Mouse (Mus musculus): ENCODE measurements around the gene Evc.

The Evc gene

DNA sequence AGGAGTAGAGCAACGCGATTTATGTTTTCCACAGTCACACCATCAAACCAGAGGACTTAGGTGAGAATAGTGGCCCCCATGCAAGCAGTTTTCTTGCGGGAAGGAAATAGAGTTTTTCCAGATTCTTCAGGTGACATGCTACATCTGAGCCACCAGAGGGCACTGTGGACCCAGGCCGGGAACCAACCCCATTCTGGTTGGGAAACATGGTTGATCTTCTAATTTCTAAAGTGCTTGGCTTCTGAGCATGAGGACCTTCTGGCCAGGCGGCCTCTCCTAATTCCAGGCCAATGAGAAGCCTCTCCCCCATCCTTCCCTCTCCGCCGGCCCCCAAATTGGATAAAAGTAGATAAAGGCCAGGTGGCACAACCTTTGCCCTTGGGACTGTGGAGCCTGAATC lies 38.3 kb downstream of the Evc start:
- DNase-seq = peak; percentile 8

DNA sequence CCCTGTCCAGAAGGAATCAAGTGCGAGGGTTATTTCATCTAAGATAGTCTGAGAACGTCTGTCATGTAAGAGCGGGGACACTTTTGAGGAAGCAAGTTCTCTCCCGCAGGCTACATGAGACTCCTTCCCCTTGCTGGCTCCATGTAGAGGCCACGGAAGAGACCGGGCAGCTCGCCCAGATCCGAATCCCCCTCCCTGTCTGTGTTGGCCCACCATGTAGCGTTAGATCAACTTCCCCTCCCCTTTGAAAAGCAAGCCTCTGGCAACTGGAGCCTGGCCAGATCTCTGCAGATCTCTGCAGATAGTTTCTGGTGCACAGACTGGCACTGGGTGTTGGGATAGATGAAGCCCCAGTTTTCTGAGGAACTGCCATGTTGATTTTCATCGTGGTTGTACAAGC lies 40.0 kb downstream of the Evc start:
- no peak for DNase-seq

- DNase-seq = no peak
Observed at GRCm38 (mm10) chr5:37290983-37291382, 45.7 kb downstream of the Evc start.

DNA sequence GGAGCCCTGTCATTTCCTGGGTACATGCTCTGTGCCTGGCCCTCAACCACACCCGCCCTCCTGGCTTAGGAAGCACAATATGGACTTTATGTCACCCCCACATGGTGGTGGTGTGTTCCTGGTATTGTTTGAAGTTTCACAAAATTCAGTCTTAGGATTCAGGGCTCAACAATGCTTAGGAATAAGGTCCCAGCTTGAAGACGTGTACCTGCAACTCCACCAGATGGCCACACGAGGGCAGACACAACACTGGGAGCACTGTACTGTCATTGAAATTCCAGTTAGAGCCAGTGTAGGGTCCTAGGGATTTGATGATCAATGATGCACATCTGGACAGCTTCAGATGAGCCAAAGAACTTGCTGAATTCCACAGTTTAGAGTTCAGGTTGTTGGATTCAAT lies 47.5 kb downstream of the Evc start:
- DNase-seq = peak; percentile 45

- DNase-seq = peak; percentile 19
Observed at GRCm38 (mm10) chr5:37288374-37288773, 48.3 kb downstream of the Evc start.

DNA sequence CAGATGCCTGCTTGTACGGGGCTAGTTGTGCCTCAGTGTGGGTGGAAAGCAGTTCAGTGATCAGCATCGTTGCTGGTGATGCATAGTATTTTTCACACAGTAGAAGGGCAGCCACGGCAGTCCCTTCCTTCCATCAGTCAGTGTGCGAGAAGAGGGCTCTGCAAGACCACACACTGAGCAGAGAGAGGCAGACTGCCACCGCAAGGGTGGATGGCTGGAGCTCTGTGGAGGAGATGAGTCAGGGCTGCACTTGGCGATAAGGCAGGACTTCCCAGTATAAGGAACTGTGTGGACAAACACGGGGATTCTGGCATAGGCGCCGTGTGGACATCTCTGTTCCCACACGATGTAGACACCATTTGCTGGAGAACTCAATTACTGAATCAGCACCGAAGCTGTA lies 55.7 kb downstream of the Evc start:
- DNase-seq = no peak

GRCm38 (mm10) chr5:37263816-37264215 lies 72.9 kb downstream of the Evc start:
- DNase-seq = no peak

- no peak for DNase-seq
Observed at GRCm38 (mm10) chr5:37261734-37262133, 75.0 kb downstream of the Evc start.

GRCm38 (mm10) chr5:37257243-37257642 lies 79.5 kb downstream of the Evc start:
- peak; percentile 9 for DNase-seq

GRCm38 (mm10) chr5:37256823-37257222 lies 79.9 kb downstream of the Evc start:
- no peak for DNase-seq

GRCm38 (mm10) chr5:37254523-37254922 lies 82.2 kb downstream of the Evc start:
- DNase-seq = no peak

DNA sequence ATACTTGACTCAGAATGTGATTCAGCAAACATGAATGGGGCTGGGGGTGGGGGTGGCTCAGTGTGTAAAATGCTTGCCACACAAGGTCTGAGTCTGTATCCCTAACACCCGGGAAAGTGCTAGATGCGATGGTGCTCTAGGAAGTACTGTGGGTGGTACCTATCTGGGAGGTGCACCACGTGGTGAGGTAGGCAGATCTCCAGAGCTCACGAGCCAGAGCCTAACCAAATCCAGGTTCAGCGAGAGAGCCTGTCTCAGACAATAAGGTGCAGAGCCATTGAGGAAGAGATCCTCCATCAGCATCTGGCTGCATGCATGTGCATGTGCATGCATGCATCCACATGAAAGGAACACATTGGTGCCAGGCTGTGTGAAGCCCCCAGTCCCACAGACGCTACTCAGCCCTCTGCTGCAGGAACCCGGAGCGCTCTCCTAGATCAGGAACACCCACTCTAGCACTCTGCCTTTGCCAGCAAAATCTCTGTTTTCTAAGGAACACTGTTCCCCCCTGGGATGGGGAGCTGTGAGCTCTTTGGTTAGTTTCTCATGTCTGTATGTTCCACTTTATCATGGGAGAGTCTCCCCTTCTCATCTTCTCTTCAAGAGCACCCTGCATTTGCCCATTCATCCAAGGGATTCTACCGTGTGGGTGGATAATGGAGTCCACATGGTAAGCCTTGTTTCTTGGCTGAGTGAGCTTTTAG lies 84.4 kb downstream of the Evc start:
- no peak for DNase-seq

- no peak for DNase-seq
Observed at GRCm38 (mm10) chr5:37251596-37251995, 85.1 kb downstream of the Evc start.

GRCm38 (mm10) chr5:37248870-37249269 lies 87.8 kb downstream of the Evc start:
- no peak for DNase-seq

- no peak for DNase-seq
Observed at GRCm38 (mm10) chr5:37247456-37247855, 89.2 kb downstream of the Evc start.

- DNase-seq = no peak
Observed at GRCm38 (mm10) chr5:37246138-37246910, 90.4 kb downstream of the Evc start.

DNA sequence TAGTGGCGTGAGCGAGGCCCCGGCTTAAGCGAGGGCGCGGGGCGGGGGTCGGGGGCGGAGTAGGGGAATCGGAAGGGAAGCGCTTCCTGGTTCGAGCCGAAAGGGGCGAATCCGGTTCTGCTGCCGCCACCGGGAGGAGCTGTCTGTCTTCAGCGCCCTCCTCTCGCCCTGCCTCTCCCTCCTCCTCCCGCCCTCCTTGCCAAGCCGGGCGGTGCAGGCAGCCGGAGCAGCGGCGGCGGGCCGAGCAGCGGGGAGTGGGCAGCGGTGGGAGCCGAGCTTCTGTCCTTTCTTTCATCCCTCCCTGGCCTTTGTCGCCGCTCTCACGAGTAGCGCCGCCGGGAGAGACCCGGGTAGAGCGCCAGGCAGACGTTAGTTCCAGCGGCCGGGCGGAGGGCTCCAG lies 91.0 kb downstream of the Evc start:
- no peak for DNase-seq

DNA sequence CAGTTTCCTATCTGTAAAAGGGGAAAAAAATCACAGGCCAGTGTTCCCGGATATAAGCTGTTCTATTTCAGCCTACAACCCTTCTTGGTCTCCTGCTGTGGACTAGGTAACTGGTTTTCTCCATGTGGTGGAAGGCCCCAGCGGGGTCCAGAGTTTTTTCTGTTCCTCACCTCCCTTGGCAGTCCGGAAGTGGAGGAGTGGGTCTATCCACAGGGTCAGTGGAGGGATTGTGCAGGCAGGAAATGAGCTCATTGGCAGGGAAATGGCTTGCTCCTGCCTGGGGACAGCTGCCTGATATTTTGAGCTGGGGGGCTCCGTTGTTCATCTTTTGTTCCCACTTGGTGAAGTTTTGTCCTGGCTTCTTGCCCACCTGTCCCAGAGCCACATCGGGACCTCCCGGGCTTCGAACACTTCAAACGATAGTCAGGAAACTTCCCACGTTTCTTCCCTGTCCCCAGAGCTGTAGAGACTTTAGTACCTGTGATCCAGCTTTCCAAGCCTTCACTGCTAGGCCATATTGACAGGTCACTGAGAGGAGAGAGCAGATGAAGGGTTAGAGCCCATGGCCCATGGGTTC lies 91.9 kb downstream of the Evc start:
- no peak for DNase-seq

DNA sequence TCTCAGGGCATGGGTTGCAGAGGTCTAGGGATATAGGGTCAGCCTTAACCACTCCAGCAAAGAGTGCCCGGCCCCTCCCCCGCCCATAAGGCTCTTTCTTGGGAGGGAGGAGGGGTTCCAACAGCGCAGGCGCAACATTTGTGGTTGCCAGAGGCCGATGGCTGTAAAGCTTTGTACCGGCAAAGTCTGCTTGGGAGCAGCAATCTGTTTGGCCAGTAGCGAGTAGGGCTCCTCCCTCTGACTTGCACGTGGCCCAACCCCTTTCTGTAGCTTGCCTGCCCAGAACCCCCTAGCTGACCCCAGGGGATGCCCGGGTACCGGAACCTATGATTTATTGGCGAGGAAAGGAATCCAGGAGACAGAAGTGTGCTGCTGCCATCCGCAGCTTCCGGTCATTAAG lies 92.5 kb downstream of the Evc start:
- DNase-seq = no peak

- DNase-seq = peak; percentile 48
Observed at GRCm38 (mm10) chr5:37243169-37243886, 93.4 kb downstream of the Evc start.

GRCm38 (mm10) chr5:37242360-37243168 lies 94.1 kb downstream of the Evc start:
- DNase-seq = no peak

DNA sequence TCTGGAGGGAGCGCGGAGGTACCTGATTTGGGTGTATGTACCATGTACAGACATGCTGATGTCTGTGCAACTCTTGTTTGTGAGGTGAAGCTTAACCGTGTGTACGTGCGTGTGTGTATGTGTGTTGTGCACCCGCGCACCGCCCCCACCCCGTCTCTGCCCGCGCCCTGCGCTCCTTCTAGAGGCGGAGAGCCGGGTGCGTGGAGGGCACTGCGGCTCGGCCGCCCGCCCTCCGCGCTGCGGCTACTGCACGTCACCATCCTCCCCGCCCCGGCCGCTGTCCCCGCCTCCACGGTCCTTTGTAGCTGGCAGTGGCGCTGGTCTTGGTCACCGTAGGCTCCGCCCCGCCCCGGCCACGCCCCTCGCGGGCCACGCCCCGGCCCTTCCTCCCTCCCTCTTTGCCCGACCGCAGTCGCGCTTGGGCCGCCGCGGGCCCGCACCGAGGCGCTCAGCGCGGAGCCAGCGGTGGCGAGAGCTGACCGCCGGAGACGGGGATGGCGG lies 95.0 kb downstream of the Evc start, which contains the start of gene Crmp1:
TSS of gene Crmp1 (plus strand) at position 290 of the 501 bp plus-strand sequence.
- no peak for DNase-seq
